Mouse (Mus musculus) B cell, adult (primary cell): ENCODE data around the gene 4833427G06Rik. TPM values are rescaled to one million over a fixed set of nuclear protein-coding genes. Genes with fewer than 3 reads are reported as not detected.

ENCODE experiments used
- total RNA-seq: library from RNA; stranded (reverse); gene quantifications from 4 replicates; pipeline ENCODE4 v1.2.4, GENCODE M21; 2023; ENCODE audit not compliant: inconsistent age

4833427G06Rik gene
- not detected in 4 replicates for total RNA-seq

DNA sequence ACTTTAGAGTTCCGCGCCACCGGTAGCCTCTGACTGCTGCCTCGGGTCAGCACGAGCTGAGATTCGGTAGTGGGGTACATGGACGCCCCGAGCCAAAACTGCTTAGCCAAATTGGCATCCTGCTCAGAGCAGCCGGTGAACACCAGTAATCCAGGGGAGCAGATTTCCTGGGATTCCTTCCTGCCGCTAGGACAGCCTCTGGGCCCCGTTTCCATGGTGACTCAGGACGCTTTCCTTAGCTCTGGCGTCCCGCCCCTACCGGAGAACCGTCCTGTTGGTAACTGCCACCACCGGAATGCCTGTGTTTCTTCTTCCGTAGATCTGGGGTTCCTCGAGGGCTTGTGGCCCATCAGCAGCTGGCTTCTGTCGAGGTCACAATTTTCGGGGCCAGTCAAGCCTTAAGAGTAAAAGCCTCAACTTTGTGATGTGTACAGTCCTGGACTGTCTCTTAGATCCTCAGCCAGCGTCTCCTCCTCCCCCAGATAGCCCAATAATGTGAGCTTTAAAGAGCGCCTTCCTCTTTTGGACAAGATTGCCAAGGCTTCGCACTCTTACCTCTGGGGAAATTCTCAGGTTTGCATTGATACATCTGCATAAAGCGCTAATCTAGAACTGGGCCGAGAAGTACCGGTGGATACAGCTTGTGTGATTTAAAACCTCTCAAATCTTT is at the start of gene 4833427G06Rik:
4833427G06Rik (minus strand) TSS at position 323 of the 670 bp plus-strand sequence.

DNA sequence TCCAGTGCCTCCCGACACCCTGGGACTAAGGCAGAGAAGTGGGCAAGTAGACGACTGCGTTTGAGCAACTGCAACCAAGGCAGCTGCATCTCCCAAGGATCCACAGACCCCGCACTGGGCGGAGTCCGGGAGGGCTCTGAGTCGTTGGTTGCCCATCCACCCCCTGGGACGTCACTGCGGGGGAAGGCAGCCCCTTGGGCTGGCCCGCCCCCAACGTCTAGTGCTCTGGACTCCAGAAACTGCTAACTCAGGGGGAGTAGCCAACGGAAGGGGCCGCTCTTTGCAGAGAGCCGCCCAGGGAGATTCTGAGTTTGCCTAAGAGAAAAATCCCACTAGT is 24.9 kb downstream of the 4833427G06Rik start, which contains the start of gene Layn:
Layn (minus strand) TSS at position 116 of the 337 bp plus-strand sequence.

DNA sequence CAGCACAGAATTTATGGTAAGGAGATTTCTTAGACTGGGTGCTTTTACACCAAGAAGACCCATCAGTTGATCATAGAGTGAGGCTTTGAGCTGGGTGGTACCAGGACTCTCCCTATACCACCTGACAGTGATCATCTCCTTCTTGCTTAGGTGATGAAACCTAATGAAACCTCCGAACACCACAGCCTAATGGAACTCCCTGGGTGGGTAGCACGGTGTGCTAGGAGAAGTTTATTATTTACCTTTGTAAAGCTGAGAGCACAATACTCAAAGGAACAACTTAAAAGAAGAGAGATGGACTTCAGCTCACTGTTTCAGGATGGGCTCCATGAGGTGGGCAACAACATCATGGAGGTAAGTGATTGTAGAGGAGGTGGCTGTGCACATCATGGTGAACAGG is 41.3 kb downstream of the 4833427G06Rik start, which contains the start of gene Btg4:
Btg4 (plus strand) TSS at position 301 of the 400 bp plus-strand sequence.

Other genes starting within 250 kb of the 4833427G06Rik start
- 28.2 to 38.2 TPM (median 33.3 TPM) in 4 replicates for gene Sik2, start 93.0 kb downstream of the 4833427G06Rik start, total RNA-seq
- gene Btg4, start 41.2 kb downstream of the 4833427G06Rik start, total RNA-seq: not detected in 4 replicates
- gene Layn, start 25.0 kb downstream of the 4833427G06Rik start, total RNA-seq: not detected in 4 replicates
- 0.06 to 0.09 TPM (median 0.06 TPM) in 3 of 4 replicates, not detected in the other for gene Gm32742, start 63.4 kb upstream of the 4833427G06Rik start, total RNA-seq
- gene Pou2af1, start 111.6 kb upstream of the 4833427G06Rik start, total RNA-seq: 376 to 438 TPM (median 413 TPM) in 4 replicates
- gene Colca2, start 176.5 kb upstream of the 4833427G06Rik start, total RNA-seq: not detected in 4 replicates
- gene 1810046K07Rik, start 226.8 kb upstream of the 4833427G06Rik start, total RNA-seq: 0.78 to 1.5 TPM (median 0.92 TPM) in 4 replicates